In the genomic region with DNA sequence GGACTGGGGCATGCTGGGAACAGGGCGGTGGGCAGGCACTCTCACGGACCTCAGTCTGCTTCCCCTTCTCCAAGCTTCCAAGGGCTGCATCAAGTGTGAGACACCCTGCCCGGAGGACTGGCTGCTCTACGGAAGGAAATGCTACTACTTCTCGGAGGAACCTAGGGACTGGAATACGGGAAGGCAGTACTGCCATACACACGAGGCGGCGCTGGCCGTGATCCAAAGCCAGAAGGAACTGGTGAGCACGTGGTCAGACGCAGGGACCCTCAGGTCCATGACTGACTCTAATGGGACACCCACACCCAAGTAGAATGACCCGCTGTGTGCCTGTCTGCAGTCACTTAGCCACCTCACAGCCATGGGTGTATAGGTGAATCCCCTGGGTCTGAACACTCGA, we compare ENCODE assay signal across 18 mouse cellular contexts. TPM values are rescaled to one million over a fixed set of nuclear protein-coding genes. Genes with fewer than 3 reads are reported as not detected.
DNase-seq lines count a peak whose midpoint lies in the region; ATAC-seq and TF ChIP-seq lines count a peak whose summit lies in the region.
"Had no signal": no experiment of that assay in that cellular context is flagged by ENCODE, and none has a peak within 500 bp of the region (broad histone marks: within the 10 kb centered on the region; RNA-seq: fewer than 3 reads in every experiment).

No protein-coding gene starts in this region.

- no peak for DNase-seq in heart, adult 9 months (ENCODE audit: low spot score in 2 of 2)
- peak; percentile 17 for DNase-seq in kidney, postnatal 10 days
- no peak for DNase-seq in kidney, adult 9 months
- peak; percentile 50 for DNase-seq in MEL-GATA-1-ER (ENCODE audit: extremely low read depth, low read depth)
- no peak for DNase-seq in left cerebral cortex, adult 2 months (ENCODE audit: extremely low spot score in 1 of 2, low spot score in 2 of 2)
- DNase-seq: cerebellum, adult 9-11 months; embryo, embryonic 11 days; layer of hippocampus, postnatal 36 days; lung, adult 18-20 months; thymus, postnatal 25 days had no signal

- H3K4me3 ChIP-seq in heart, embryonic 11.5 days (ENCODE audit: low read depth, low read length), result no peak overlapping the region
- no peak overlapping the region for H3K4me3 ChIP-seq in left cerebral cortex, adult 2 months
- H3K4me3 ChIP-seq in forebrain, embryonic 12.5 days (replicated peaks), result no peak overlapping the region
- H3K4me3 ChIP-seq: embryonic facial prominence, embryonic 15.5 days; forebrain, embryonic 10.5 days; kidney, embryonic 15.5 days; neural tube, embryonic 13.5 days had no signal

- H3K27me3 ChIP-seq in heart, embryonic 11.5 days (ENCODE audit: control insufficient read depth, insufficient read depth, low read length), result no peaks in the 10 kb centered on the region
- no peaks in the 10 kb centered on the region for H3K27me3 ChIP-seq in forebrain, embryonic 12.5 days
- H3K27me3 ChIP-seq: embryonic facial prominence, embryonic 15.5 days; kidney, embryonic 15.5 days; neural tube, embryonic 13.5 days had no signal

- WGBS in heart, embryonic 11.5 days (ENCODE audit: insufficient replicate concordance), result 60% methylated on average over 14 of the region's 14 CpGs
- WGBS in forebrain, embryonic 12.5 days, result 88% methylated on average over 14 of the region's 14 CpGs

- no peaks in the 10 kb centered on the region for H3K36me3 ChIP-seq in heart, embryonic 11.5 days (ENCODE audit: control insufficient read depth, insufficient read depth, low read length)
- no peaks in the 10 kb centered on the region for H3K36me3 ChIP-seq in forebrain, embryonic 12.5 days (replicated peaks)
- H3K36me3 ChIP-seq: embryonic facial prominence, embryonic 15.5 days; forebrain, embryonic 10.5 days; kidney, embryonic 15.5 days had no signal

- ATAC-seq in heart, embryonic 11.5 days (replicated peaks; ENCODE audit: insufficient number of reproducible peaks, low FRiP score, low TSS enrichment), result 0 out of 2 replicates have a peak, but pooled peaks have one; percentile 18
- ATAC-seq in monocyte, adult 5-6 weeks (replicated peaks; ENCODE audit: insufficient number of reproducible peaks, low FRiP score, low TSS enrichment, poor library complexity, severe bottlenecking), result 0 out of 2 replicates have a peak, but pooled peaks have one; percentile 9
- ATAC-seq in forebrain, embryonic 12.5 days (ENCODE audit: low FRiP score), result no peak

- intact Hi-C loops in left cerebral cortex, adult 2 months (cut with DNase I), result no loop called here

- TF ChIP-seq CTCF in left cerebral cortex, adult 2 months (IDR thresholded peaks at IDR 0.05), result no peak

- peak overlapping the region; percentile 6; the same call in 1 of the 2 replicates for H3K4me2 ChIP-seq in heart, embryonic 11.5 days
- no peak overlapping the region for H3K4me2 ChIP-seq in forebrain, embryonic 12.5 days
- H3K4me2 ChIP-seq: embryonic facial prominence, embryonic 15.5 days; kidney, embryonic 15.5 days; neural tube, embryonic 13.5 days had no signal

- H3K9me3 ChIP-seq in heart, embryonic 11.5 days (replicated peaks; ENCODE audit: control insufficient read depth, low read length), result no peaks in the 10 kb centered on the region
- H3K9me3 ChIP-seq in forebrain, embryonic 12.5 days, result no peaks in the 10 kb centered on the region
- H3K9me3 ChIP-seq: embryonic facial prominence, embryonic 15.5 days; forebrain, embryonic 10.5 days; kidney, embryonic 15.5 days; neural tube, embryonic 13.5 days had no signal

- 0 out of 2 replicates have a peak, but pooled peaks cover 5% of the 10 kb centered on the region for H3K4me1 ChIP-seq in heart, embryonic 11.5 days (ENCODE audit: control insufficient read depth, insufficient read depth, low read length)
- no peaks in the 10 kb centered on the region for H3K4me1 ChIP-seq in forebrain, embryonic 12.5 days
- H3K4me1 ChIP-seq: embryonic facial prominence, embryonic 15.5 days; forebrain, embryonic 10.5 days; kidney, embryonic 15.5 days; neural tube, embryonic 13.5 days had no signal

- H3K27ac ChIP-seq in heart, embryonic 11.5 days (ENCODE audit: low read depth, low read length), result no peak overlapping the region
- H3K27ac ChIP-seq in left cerebral cortex, adult 2 months, result no peak overlapping the region
- no peak overlapping the region for H3K27ac ChIP-seq in forebrain, embryonic 12.5 days
- H3K27ac ChIP-seq: embryonic facial prominence, embryonic 15.5 days; forebrain, embryonic 10.5 days; kidney, embryonic 15.5 days; neural tube, embryonic 13.5 days had no signal

- no peak overlapping the region for H3K9ac ChIP-seq in heart, embryonic 11.5 days (ENCODE audit: low read depth, low read length)
- H3K9ac ChIP-seq in forebrain, embryonic 12.5 days, result no peak overlapping the region
- H3K9ac ChIP-seq: embryonic facial prominence, embryonic 15.5 days; kidney, embryonic 15.5 days; neural tube, embryonic 13.5 days had no signal

RNA-seq across cellular contexts. Expression of gene Clec2l, which starts 13.9 kb away (rescaled TPM):
- polyA plus RNA-seq in heart, embryonic 11.5 days (2014; fragmentation: Nextera tagmentation; extraction: Ambion mirVana), result 0.80 and 1.1 TPM in 2 replicates
- total RNA-seq in monocyte, adult 5-6 weeks (2017), result not detected in 3 replicates
- total RNA-seq in left cerebral cortex, adult 2 months (2021), result 10 to 100 TPM; 67.4 to 69.7 TPM
- 1.3 and 2.2 TPM in 2 replicates for polyA plus RNA-seq in forebrain, embryonic 12.5 days (2016; fragmentation: Nextera tagmentation; extraction: Ambion mirVana)
- total RNA-seq: megakaryocyte-erythroid progenitor cell, adult 5-6 weeks had no signal

RNA-seq across cellular contexts. Expression of gene Klrg2, which starts 39.7 kb away (rescaled TPM):
- 0.14 and 0.31 TPM in 2 replicates for polyA plus RNA-seq in heart, embryonic 11.5 days (2014; fragmentation: Nextera tagmentation; extraction: Ambion mirVana)
- total RNA-seq in monocyte, adult 5-6 weeks (2017), result 1.4 TPM in 1 of 3 replicates, not detected in the others
- total RNA-seq in left cerebral cortex, adult 2 months (2021), result 1 to 10 TPM in 1 of 2 experiments, under 1 TPM in 1; 0.70 to 1.1 TPM
- not detected in 2 replicates for polyA plus RNA-seq in forebrain, embryonic 12.5 days (2016; fragmentation: Nextera tagmentation; extraction: Ambion mirVana)
- total RNA-seq: megakaryocyte-erythroid progenitor cell, adult 5-6 weeks had no signal

Comparison
In these comparisons a context has a peak if more than half of its experiments do, and no peak if none do; other contexts are left out.
1. DNase-seq: peak in kidney, postnatal 10 days (single experiment) and MEL-GATA-1-ER (single experiment); none in heart, adult 9 months (0 of 2), kidney, adult 9 months (single experiment) and left cerebral cortex, adult 2 months (0 of 2).
2. RNA of gene Clec2l, which starts 13.9 kb away (total RNA-seq): 67.4 to 69.7 TPM in left cerebral cortex, adult 2 months; not detected in monocyte, adult 5-6 weeks; every median in the first group is over 10 times any median in the second.